Mouse (Mus musculus) spleen, adult 2 months (tissue): ENCODE results near the gene Zbtb44.

Source experiments
- CTCF ChIP-seq: fragments of 200-500 bp; IDR thresholded peaks from 2 replicates; pipeline ENCODE4 v1.5.1; 2011; ENCODE audit warnings: mild to moderate bottlenecking, inconsistent platforms; ENCODE audit not compliant: insufficient read depth, insufficient read length, insufficient replicate concordance; ENCODE audit errors: extremely low read depth
- POLR2A ChIP-seq: fragments of 200-500 bp; IDR thresholded peaks from 2 replicates; pipeline ENCODE4 v1.6.1; 2011; ENCODE audit warnings: low read depth, low read length, inconsistent platforms

GRCm38 (mm10) chr9:31028251-31028650 lies 2.2 kb upstream of the Zbtb44 start:
- no peak for TF ChIP-seq CTCF
- no peak for TF ChIP-seq POLR2A
